Mouse (Mus musculus) embryonic facial prominence, embryonic 15.5 days (tissue): ENCODE data around the gene Strn. TPM values are rescaled to one million over a fixed set of nuclear protein-coding genes. Genes with fewer than 3 reads are reported as not detected.

Source experiments
- polyA plus RNA-seq: library from polyadenylated mRNA; unstranded; fragments of >200 nt; fragmentation: Nextera tagmentation; extraction: Ambion mirVana; gene quantifications from 2 replicates; pipeline ENCODE4 v1.2.1, GENCODE M21; 2015

Gene Strn
- polyA plus RNA-seq, 1 experiment from 2014 or later = 5.4 TPM

Other genes with a start within 250 kb of the Strn start
- gene Vit, start 229.1 kb downstream of the Strn start, polyA plus RNA-seq = 3.4 and 5.1 TPM in 2 replicates
- gene Heatr5b, start 98.2 kb upstream of the Strn start, polyA plus RNA-seq = 12.2 and 13.7 TPM in 2 replicates
- gene Gpatch11, start 98.4 kb upstream of the Strn start, polyA plus RNA-seq = 43.8 and 45.2 TPM in 2 replicates
- 9.4 and 11.3 TPM in 2 replicates for gene Eif2ak2, start 145.4 kb upstream of the Strn start, polyA plus RNA-seq
- gene Sult6b1, start 169.8 kb upstream of the Strn start, polyA plus RNA-seq = 0.33 and 0.35 TPM in 2 replicates
- gene Cebpzos, start 179.3 kb upstream of the Strn start, polyA plus RNA-seq = 93.6 and 107 TPM in 2 replicates
- gene Cebpz, start 199.9 kb upstream of the Strn start, polyA plus RNA-seq = 57.6 and 57.9 TPM in 2 replicates
- gene Ndufaf7, start 199.9 kb upstream of the Strn start, polyA plus RNA-seq = 53.3 and 56.1 TPM in 2 replicates